Mouse (Mus musculus) thymus, adult 2 months (tissue): ENCODE measurements around the gene Upp2. TPM values are rescaled to one million over a fixed set of nuclear protein-coding genes. Genes with fewer than 3 reads are reported as not detected.

Source experiments
- DNase-seq: peaks from one replicate; pipeline ENCODE4 v3.0.0; 2021
- H3K27ac ChIP-seq: fragments of 200-500 bp; 2 replicates; pipeline ENCODE4 v1.5.1; 2012; ENCODE audit warnings: low read length, control low read depth; ENCODE audit not compliant: control insufficient read depth, insufficient read depth
- H3K27me3 ChIP-seq: fragments of 200-500 bp; 2 replicates; pipeline ENCODE4 v1.6.1; 2012; ENCODE audit warnings: mild to moderate bottlenecking, low read length, moderate library complexity, mixed read lengths; ENCODE audit not compliant: control insufficient read depth, insufficient read depth
- H3K36me3 ChIP-seq: fragments of 200-500 bp; 2 replicates; pipeline ENCODE4 v1.6.1; 2012; ENCODE audit warnings: mild to moderate bottlenecking, low read length, moderate library complexity; ENCODE audit not compliant: control insufficient read depth, insufficient read depth
- H3K4me1 ChIP-seq: fragments of 200-500 bp; replicated peaks from 2 replicates; pipeline ENCODE4 v1.6.1; 2012; ENCODE audit warnings: low read length; ENCODE audit not compliant: control insufficient read depth, insufficient read depth
- H3K4me3 ChIP-seq: fragments of 200-500 bp; 2 replicates; pipeline ENCODE4 v1.5.1; 2012; ENCODE audit warnings: mild to moderate bottlenecking, low read length, control low read depth, moderate library complexity; ENCODE audit not compliant: control insufficient read depth, insufficient read depth
- CTCF ChIP-seq: fragments of 200-500 bp; IDR thresholded peaks from 2 replicates; pipeline ENCODE4 v1.5.1; 2012; ENCODE audit warnings: mild to moderate bottlenecking, control low read depth, low read length, moderate library complexity, borderline replicate concordance; ENCODE audit not compliant: control insufficient read depth, poor library complexity, insufficient read depth; ENCODE audit errors: extremely low read depth
- POLR2A ChIP-seq: fragments of 200-500 bp; IDR thresholded peaks from 2 replicates; pipeline ENCODE4 v1.6.1; 2012; ENCODE audit warnings: mild to moderate bottlenecking, low read length, control low read depth, moderate library complexity; ENCODE audit not compliant: control insufficient read depth, poor library complexity, insufficient read depth; ENCODE audit errors: extremely low read depth
- WGBS: fragments of 180-500 bp; shearing (Covaris S2); methylation state at CpG from one replicate; pipeline ENCODE4 v1.1.7; 2018; 5-methylcytosine and 5-hydroxymethylcytosine counted together
- polyA plus RNA-seq: library from polyadenylated mRNA; depleted of rRNA; stranded (reverse); fragments of >200 nt; gene quantifications from 2 replicates; pipeline ENCODE4 v1.2.3, GENCODE M21; 2012

Upp2 gene
- polyA plus RNA-seq, 1 experiment, result 1.8 TPM

DNA sequence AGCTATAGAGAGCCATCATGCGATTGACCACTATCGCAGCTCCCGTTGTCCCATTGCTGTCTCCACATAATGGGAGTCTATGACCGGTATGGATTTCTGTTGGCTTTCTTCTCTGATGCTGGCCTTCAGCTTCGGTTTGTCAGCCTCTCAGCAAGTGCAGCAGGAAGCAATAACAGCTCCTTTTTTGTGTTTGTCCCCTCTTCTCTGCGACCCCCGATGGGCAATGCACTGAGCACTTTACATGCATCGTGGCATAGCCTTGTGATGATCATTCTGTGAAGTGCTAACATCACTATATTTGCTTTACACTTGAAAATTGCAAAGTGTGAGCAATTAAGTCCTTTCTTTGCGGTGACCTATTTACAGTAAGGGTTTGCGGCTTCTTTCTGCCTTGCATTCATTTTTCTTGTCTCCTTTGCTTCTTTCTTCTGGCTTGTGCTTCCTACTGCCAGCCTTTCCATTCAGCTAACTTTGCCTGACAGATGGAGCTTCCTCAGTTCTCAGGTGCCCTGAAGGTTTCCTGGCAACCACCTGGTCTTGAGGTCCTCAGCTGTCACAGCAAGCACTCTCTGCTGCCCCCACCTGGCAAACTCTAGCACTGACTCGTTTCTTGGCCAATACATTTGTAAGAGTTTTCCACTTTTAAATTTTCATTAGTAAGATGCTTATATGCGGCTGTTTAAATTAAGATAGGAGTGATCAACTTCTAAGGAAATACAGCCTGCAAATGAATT lies 98.2 kb downstream of the Upp2 start:
- Histone ChIP-seq H3K27ac (no peak overlapping the region), H3K36me3 (no peaks in the 10 kb centered on the region), H3K4me1 (no peaks in the 10 kb centered on the region), H3K4me3 (no peak overlapping the region), H3K27me3 (no peaks in the 10 kb centered on the region)
- 85% methylated on average over 12 of the region's 12 CpGs for WGBS
- peak; percentile 67 for DNase-seq
- TF ChIP-seq POLR2A, result no peak
- TF ChIP-seq CTCF, result peak; percentile 53; the same call in 1 of the 2 replicates

DNA sequence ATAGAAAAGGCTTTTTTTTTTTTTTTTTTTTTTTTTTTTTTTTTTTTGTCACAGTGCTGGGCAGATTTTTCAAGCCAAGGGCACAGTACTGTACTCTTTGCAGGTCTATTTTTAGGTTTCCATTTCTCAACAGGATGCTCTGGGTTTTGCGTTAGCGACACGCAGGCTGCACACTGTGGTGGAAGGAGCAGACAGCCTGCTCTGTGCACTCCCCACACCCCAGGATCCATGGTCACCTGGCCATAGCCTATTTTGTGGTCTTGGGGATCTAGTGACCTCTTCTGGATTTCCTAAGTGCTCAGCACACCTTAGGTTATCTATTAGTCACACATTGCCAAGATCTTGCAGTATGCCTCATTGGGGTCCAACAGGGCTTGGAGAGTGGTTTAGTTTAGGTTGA lies 100.2 kb downstream of the Upp2 start:
- no peaks in the 10 kb centered on the region for H3K36me3 ChIP-seq
- DNase-seq, result no peak
- no peak overlapping the region for H3K27ac ChIP-seq
- no peaks in the 10 kb centered on the region for H3K27me3 ChIP-seq
- TF ChIP-seq POLR2A, result no peak
- no peaks in the 10 kb centered on the region for H3K4me1 ChIP-seq
- H3K4me3 ChIP-seq, result no peak overlapping the region
- WGBS, result 16% methylated on average over 3 of the region's 3 CpGs

DNA sequence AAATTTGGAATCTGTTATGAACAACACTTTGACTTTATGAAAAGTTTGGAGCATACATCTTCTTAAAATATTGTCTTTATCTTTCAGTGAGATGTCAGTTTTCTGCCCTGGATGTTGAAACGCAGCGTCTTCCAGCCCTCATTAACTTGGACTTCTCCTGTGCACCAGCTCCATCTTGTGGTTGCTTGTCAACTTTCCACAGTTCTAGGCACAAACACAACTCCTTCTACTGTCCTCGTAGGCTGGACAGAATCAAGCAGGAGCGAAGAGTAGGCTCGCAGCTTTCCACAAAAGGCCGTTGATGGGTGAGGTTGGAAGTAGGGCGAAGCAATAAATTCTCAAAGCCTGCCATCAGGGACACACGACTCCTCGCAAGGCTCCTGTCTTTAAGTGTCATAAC lies 100.9 kb downstream of the Upp2 start:
- H3K36me3 ChIP-seq, result no peaks in the 10 kb centered on the region
- no peaks in the 10 kb centered on the region for H3K4me1 ChIP-seq
- no peaks in the 10 kb centered on the region for H3K27me3 ChIP-seq
- 53% methylated on average over 9 of the region's 9 CpGs for whole genome bisulfite sequencing
- TF ChIP-seq POLR2A (no peak), CTCF (no peak)
- no peak for DNase-seq
- H3K4me3 ChIP-seq, result no peak overlapping the region
- H3K27ac ChIP-seq, result no peak overlapping the region

DNA sequence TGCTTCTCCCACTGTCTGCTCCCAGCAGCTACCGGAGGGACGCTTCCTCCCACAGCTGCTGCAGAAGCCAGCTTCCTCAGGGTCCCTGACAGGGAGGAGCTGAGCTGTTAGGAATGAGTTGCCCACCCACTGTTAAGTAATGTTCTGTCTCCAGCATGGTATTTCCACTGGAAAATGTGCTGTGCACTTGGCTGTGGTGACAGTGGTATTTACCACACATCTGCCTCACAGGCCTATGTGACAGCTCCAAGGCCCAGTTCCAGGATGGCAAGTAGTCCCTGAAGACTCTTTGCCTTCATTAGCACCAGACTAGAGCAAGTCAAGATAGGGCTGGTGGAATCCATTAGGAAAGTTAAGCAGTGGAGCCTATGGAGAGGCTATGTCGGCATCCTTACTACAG lies 102.0 kb downstream of the Upp2 start:
- TF ChIP-seq CTCF (no peak), POLR2A (no peak)
- H3K4me1 ChIP-seq, result no peaks in the 10 kb centered on the region
- no peaks in the 10 kb centered on the region for H3K36me3 ChIP-seq
- H3K27me3 ChIP-seq, result no peaks in the 10 kb centered on the region
- no peak overlapping the region for H3K27ac ChIP-seq
- whole genome bisulfite sequencing, result 97% methylated on average over 3 of the region's 3 CpGs
- no peak for DNase-seq
- no peak overlapping the region for H3K4me3 ChIP-seq

DNA sequence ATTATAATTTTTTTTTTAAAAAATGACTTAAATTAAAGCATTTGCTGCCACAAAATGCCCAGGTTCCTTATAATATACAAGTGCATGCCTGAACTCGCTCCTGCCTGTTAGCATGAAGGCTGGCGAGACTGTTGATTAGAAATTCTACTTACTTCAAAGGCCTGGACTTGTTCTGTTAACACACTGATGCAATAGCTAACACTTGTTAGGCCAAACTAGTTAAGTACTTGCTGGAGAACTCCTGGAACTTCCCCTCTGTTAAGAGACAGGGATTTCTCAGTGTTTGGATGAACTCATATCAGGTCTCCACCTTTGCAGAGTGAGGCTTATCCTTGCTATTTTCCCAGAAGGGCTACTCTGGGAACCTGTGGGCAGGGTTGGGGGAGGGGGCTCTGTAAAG lies 105.4 kb downstream of the Upp2 start:
- Histone ChIP-seq H3K27ac (no peak overlapping the region), H3K36me3 (no peaks in the 10 kb centered on the region), H3K4me1 (no peaks in the 10 kb centered on the region), H3K27me3 (no peaks in the 10 kb centered on the region), H3K4me3 (no peak overlapping the region)
- no peak for TF ChIP-seq CTCF
- TF ChIP-seq POLR2A, result no peak
- DNase-seq, result no peak
- 91% methylated on average over 2 of the region's 2 CpGs for WGBS

DNA sequence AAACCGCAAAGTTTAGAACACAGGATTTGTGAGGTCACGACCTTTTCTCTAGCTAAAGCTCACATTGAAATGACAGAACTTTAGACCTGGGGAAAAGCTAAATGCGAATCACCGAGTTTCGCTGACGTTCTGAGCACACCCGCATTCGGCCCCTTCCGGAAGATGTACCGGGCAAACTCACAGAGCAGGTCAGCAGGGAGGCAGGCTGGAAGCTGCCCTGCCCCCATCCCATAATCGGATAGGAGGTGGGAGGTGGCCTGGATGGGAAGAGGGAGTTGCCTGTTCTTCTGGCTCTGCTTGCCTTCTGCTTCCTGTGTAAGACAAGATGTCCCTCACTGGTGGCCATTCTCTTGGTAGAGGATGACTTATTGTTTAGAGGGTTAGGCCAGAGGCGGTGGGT lies 112.9 kb downstream of the Upp2 start:
- TF ChIP-seq POLR2A (no peak), CTCF (no peak)
- WGBS, result 91% methylated on average over 12 of the region's 12 CpGs
- no peak for DNase-seq
- H3K4me1 ChIP-seq, result no peaks in the 10 kb centered on the region
- H3K4me3 ChIP-seq, result no peak overlapping the region
- no peaks in the 10 kb centered on the region for H3K36me3 ChIP-seq
- H3K27ac ChIP-seq, result no peak overlapping the region
- no peaks in the 10 kb centered on the region for H3K27me3 ChIP-seq

DNA sequence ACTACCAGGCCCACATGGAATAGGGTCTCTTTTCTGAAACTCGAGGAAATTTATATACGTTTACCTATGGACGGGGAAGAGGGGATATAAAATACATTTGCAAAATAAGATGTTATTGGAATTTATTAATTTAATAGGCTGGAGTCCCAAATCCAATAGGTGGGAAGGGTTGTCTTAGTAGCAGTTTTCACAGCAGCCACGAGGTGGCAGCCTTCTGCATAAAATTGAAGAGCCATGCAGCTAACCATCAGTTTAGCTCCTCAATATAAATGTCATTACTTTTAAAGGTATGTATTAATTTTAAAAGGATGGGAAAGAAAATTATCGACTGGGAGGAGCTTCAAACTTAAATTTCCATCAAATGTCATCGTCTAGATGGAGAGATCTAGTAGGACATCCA lies 113.7 kb downstream of the Upp2 start:
- peak; percentile 44 for DNase-seq
- Histone ChIP-seq H3K27me3 (no peaks in the 10 kb centered on the region), H3K27ac (no peak overlapping the region), H3K4me3 (no peak overlapping the region), H3K4me1 (no peaks in the 10 kb centered on the region), H3K36me3 (no peaks in the 10 kb centered on the region)
- TF ChIP-seq CTCF, result no peak
- no peak for TF ChIP-seq POLR2A
- WGBS, result 41% methylated on average over 6 of the region's 6 CpGs
